Mouse (Mus musculus): ENCODE data around the gene Ahsg. TPM values are rescaled to one million over a fixed set of nuclear protein-coding genes. Genes with fewer than 3 reads are reported as not detected.

The Ahsg gene
- total RNA-seq, 2 experiments from 2014 or later = not detected

- no peak for TF ChIP-seq CTCF (IDR thresholded peaks at IDR 0.05)
- DNase-seq = no peak
These were observed 5.5 kb downstream of the Ahsg start for GRCm38 (mm10) chr16:22896618-22897017.

GRCm38 (mm10) chr16:22899346-22899745 lies 8.3 kb downstream of the Ahsg start:
- H3K27ac ChIP-seq = no peak overlapping the region
- DNase-seq = no peak
- TF ChIP-seq CTCF (IDR thresholded peaks at IDR 0.05) = no peak
- no peak overlapping the region for H3K4me3 ChIP-seq
- intact Hi-C loops (cut with DNase I) = no loop called here

More at GRCm38 (mm10) chr16:22896618-22897017, 5.5 kb downstream of the Ahsg start:
- intact Hi-C loops (cut with DNase I) = no loop called here
- H3K27ac ChIP-seq = no peak overlapping the region
- no peak overlapping the region for H3K4me3 ChIP-seq

- Histone ChIP-seq H3K4me3 (no peak overlapping the region), H3K27ac (no peak overlapping the region)
- intact Hi-C loops (cut with DNase I) = no loop called here
- no peak for DNase-seq
- TF ChIP-seq CTCF (IDR thresholded peaks at IDR 0.05) = no peak
These were observed 8.9 kb downstream of the Ahsg start for GRCm38 (mm10) chr16:22899866-22900570.

- DNase-seq = no peak
- Histone ChIP-seq H3K4me3 (no peak overlapping the region), H3K27ac (no peak overlapping the region)
- intact Hi-C loops (cut with DNase I) = no loop called here
- no peak for TF ChIP-seq CTCF (IDR thresholded peaks at IDR 0.05)
These were observed 10.2 kb downstream of the Ahsg start for GRCm38 (mm10) chr16:22901326-22901725.

- intact Hi-C loops (cut with DNase I) = no loop called here
- DNase-seq = no peak
- Histone ChIP-seq H3K4me3 (no peak overlapping the region), H3K27ac (no peak overlapping the region)
- TF ChIP-seq CTCF (IDR thresholded peaks at IDR 0.05) = no peak
These were observed 18.2 kb downstream of the Ahsg start for GRCm38 (mm10) chr16:22909290-22909689.

GRCm38 (mm10) chr16:22911986-22912385 lies 20.9 kb downstream of the Ahsg start:
- peak; percentile 25 for DNase-seq
- H3K4me3 ChIP-seq = no peak overlapping the region
- intact Hi-C loops (cut with DNase I) = no loop called here
- TF ChIP-seq CTCF (IDR thresholded peaks at IDR 0.05) = no peak
- no peak overlapping the region for H3K27ac ChIP-seq

GRCm38 (mm10) chr16:22912886-22913285 lies 21.8 kb downstream of the Ahsg start:
- no peak for TF ChIP-seq CTCF (IDR thresholded peaks at IDR 0.05)
- Histone ChIP-seq H3K27ac (no peak overlapping the region), H3K4me3 (no peak overlapping the region)
- no peak for DNase-seq
- intact Hi-C loops (cut with DNase I) = no loop called here

GRCm38 (mm10) chr16:22914276-22914675 lies 23.2 kb downstream of the Ahsg start:
- H3K27ac ChIP-seq = no peak overlapping the region
- no peak for DNase-seq
- TF ChIP-seq CTCF (IDR thresholded peaks at IDR 0.05) = no peak
- H3K4me3 ChIP-seq = no peak overlapping the region
- intact Hi-C loops (cut with DNase I) = no loop called here

- Histone ChIP-seq H3K27ac (no peak within 1 kb of the TSS), H3K4me3 (no peak within 1 kb of the TSS)
- intact Hi-C loops (cut with DNase I) = no loop called here
- no peak for TF ChIP-seq CTCF (IDR thresholded peaks at IDR 0.05)
- no peak for DNase-seq
These were observed 27.0 kb downstream of the Ahsg start, which contains the start of gene Fetub for GRCm38 (mm10) chr16:22918034-22918433. Fetub (plus strand) TSS chr16:22918334.

GRCm38 (mm10) chr16:22918664-22919312 lies 27.7 kb downstream of the Ahsg start:
- TF ChIP-seq CTCF (IDR thresholded peaks at IDR 0.05) = no peak
- Histone ChIP-seq H3K4me3 (no peak overlapping the region), H3K27ac (no peak overlapping the region)
- intact Hi-C loops (cut with DNase I) = no loop called here
- no peak for DNase-seq

GRCm38 (mm10) chr16:22919971-22920854 lies 29.1 kb downstream of the Ahsg start:
- no peak for TF ChIP-seq CTCF (IDR thresholded peaks at IDR 0.05)
- peak; percentile 33 for DNase-seq
- intact Hi-C loops (cut with DNase I) = no loop called here

GRCm38 (mm10) chr16:22921761-22922160 lies 30.7 kb downstream of the Ahsg start:
- Histone ChIP-seq H3K27ac (no peak overlapping the region), H3K4me3 (no peak overlapping the region)
- intact Hi-C loops (cut with DNase I) = no loop called here
- DNase-seq = no peak
- no peak for TF ChIP-seq CTCF (IDR thresholded peaks at IDR 0.05)

More at GRCm38 (mm10) chr16:22919971-22920854, 29.1 kb downstream of the Ahsg start:
- Histone ChIP-seq H3K4me3 (no peak overlapping the region), H3K27ac (no peak overlapping the region)

- DNase-seq = no peak
- H3K4me3 ChIP-seq = no peak overlapping the region
- H3K27ac ChIP-seq = no peak overlapping the region
- no peak for TF ChIP-seq CTCF (IDR thresholded peaks at IDR 0.05)
- intact Hi-C loops (cut with DNase I) = no loop called here
These were observed 31.4 kb downstream of the Ahsg start for GRCm38 (mm10) chr16:22922433-22922832.
